Mouse (Mus musculus) embryonic facial prominence, embryonic 12.5 days (tissue): ENCODE measurements around the gene Numb. TPM values are rescaled to one million over a fixed set of nuclear protein-coding genes. Genes with fewer than 3 reads are reported as not detected.

ENCODE experiments used
- ATAC-seq: fragments of 200-750 bp; cut with Nextera tagmentation; 2 replicates; pipeline ENCODE4 v1.8.0; 2017; ENCODE audit not compliant: insufficient number of reproducible peaks, insufficient read depth, low FRiP score, low TSS enrichment
- H3K27ac ChIP-seq: fragments of 300-500 bp; sonication (generic); 2 replicates; pipeline ENCODE4 v1.5.1; 2016; ENCODE audit warnings: mild to moderate bottlenecking
- H3K27me3 ChIP-seq: fragments of 300-500 bp; sonication (generic); 2 replicates; pipeline ENCODE4 v1.6.1; 2016; ENCODE audit warnings: mild to moderate bottlenecking, moderate library complexity
- H3K36me3 ChIP-seq: fragments of 300-500 bp; sonication (generic); 2 replicates; pipeline ENCODE4 v1.6.1; 2016; ENCODE audit warnings: mild to moderate bottlenecking
- H3K4me1 ChIP-seq: fragments of 300-500 bp; sonication (generic); 2 replicates; pipeline ENCODE4 v1.6.1; 2016
- H3K4me2 ChIP-seq: fragments of 300-500 bp; sonication (generic); replicated peaks from 2 replicates; pipeline ENCODE4 v1.6.1; 2016; ENCODE audit warnings: mild to moderate bottlenecking, moderate library complexity
- H3K4me3 ChIP-seq: fragments of 300-500 bp; sonication (generic); 2 replicates; pipeline ENCODE4 v1.5.1; 2016; ENCODE audit warnings: mild to moderate bottlenecking
- H3K9ac ChIP-seq: fragments of 300-500 bp; sonication (generic); 2 replicates; pipeline ENCODE4 v1.6.1; 2016; ENCODE audit warnings: mild to moderate bottlenecking, moderate library complexity
- H3K9me3 ChIP-seq: fragments of 300-500 bp; sonication (generic); 2 replicates; pipeline ENCODE4 v1.6.1; 2016; ENCODE audit warnings: mild to moderate bottlenecking, moderate library complexity
- WGBS: fragments of 180-500 bp; shearing (Covaris S2); methylation state at CpG from one replicate; pipeline ENCODE4 v1.1.7; 2016; 5-methylcytosine and 5-hydroxymethylcytosine counted together
- polyA plus RNA-seq: library from polyadenylated mRNA; unstranded; fragments of >200 nt; fragmentation: Nextera tagmentation; extraction: Ambion mirVana; gene quantifications from 2 replicates; pipeline ENCODE4 v1.2.1, GENCODE M21; 2016

Gene Numb
- polyA plus RNA-seq, 1 experiment from 2014 or later = 40.2 TPM

GRCm38 (mm10) chr12:83880913-83881312, 40.8 kb downstream of the Numb start:
- Histone ChIP-seq H3K4me2 (no peak overlapping the region), H3K36me3 (no peaks in the 10 kb centered on the region), H3K9me3 (no peaks in the 10 kb centered on the region), H3K27me3 (no peaks in the 10 kb centered on the region), H3K27ac (no peak overlapping the region), H3K4me1 (no peaks in the 10 kb centered on the region), H3K4me3 (no peak overlapping the region), H3K9ac (no peak overlapping the region)
- 59% methylated on average over 2 of the region's 2 CpGs for WGBS
- no peak for ATAC-seq

GRCm38 (mm10) chr12:83875097-83875496, 46.6 kb downstream of the Numb start:
- ATAC-seq = no peak

GRCm38 (mm10) chr12:83874597-83874996, 47.1 kb downstream of the Numb start:
- Histone ChIP-seq H3K9ac (no peak overlapping the region), H3K4me3 (no peak overlapping the region), H3K27me3 (no peaks in the 10 kb centered on the region), H3K9me3 (no peaks in the 10 kb centered on the region), H3K27ac (no peak overlapping the region), H3K4me1 (no peaks in the 10 kb centered on the region), H3K36me3 (peaks cover 12% of the 10 kb centered on the region), H3K4me2 (no peak overlapping the region)
- ATAC-seq = no peak
- 93% methylated on average over 4 of the region's 4 CpGs for WGBS

More at GRCm38 (mm10) chr12:83875097-83875496, 46.6 kb downstream of the Numb start:
- Histone ChIP-seq H3K36me3 (peaks cover 12% of the 10 kb centered on the region), H3K4me3 (no peak overlapping the region), H3K4me1 (no peaks in the 10 kb centered on the region), H3K27ac (no peak overlapping the region), H3K27me3 (no peaks in the 10 kb centered on the region), H3K9ac (no peak overlapping the region), H3K9me3 (no peaks in the 10 kb centered on the region), H3K4me2 (no peak overlapping the region)
- 94% methylated on average over 2 of the region's 2 CpGs for WGBS

- H3K27ac ChIP-seq = no peak overlapping the region
- no peak overlapping the region for H3K4me2 ChIP-seq
- WGBS = 90% methylated on average over 1 of the region's 1 CpGs
- H3K4me3 ChIP-seq = no peak overlapping the region
- H3K9me3 ChIP-seq = no peaks in the 10 kb centered on the region
- ATAC-seq = no peak
- H3K4me1 ChIP-seq = peaks cover 6% of the 10 kb centered on the region; the same call in 1 of the 2 replicates
- no peaks in the 10 kb centered on the region for H3K27me3 ChIP-seq
- H3K36me3 ChIP-seq = peaks cover 1% of the 10 kb centered on the region; the same call in 1 of the 2 replicates
- H3K9ac ChIP-seq = no peak overlapping the region
Observed at GRCm38 (mm10) chr12:83864501-83864900, 57.2 kb downstream of the Numb start.

DNA sequence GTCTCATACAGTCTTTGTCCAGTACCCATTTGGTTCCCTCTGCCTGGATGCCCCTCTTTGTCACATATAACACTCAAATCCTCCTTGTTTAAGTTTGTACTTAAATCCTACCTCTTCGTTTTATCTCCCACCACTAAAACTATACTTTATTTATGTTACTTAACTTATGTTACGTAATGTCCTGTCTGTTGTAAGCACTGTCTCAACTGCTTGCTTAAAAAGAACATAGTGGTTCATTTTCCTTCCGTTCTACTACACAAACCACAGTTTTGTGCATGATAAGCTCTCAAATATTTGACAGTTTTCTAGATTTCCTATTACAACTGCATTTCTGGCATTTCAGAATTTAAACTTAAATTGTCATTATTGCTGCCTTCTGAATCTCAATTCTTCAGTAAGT, 59.9 kb downstream of the Numb start:
- Histone ChIP-seq H3K27ac (no peak overlapping the region), H3K9ac (no peak overlapping the region), H3K4me1 (peaks cover 6% of the 10 kb centered on the region; the same call in 1 of the 2 replicates), H3K4me2 (no peak overlapping the region), H3K36me3 (peaks cover 6% of the 10 kb centered on the region; the same call in 1 of the 2 replicates), H3K9me3 (no peaks in the 10 kb centered on the region), H3K27me3 (no peaks in the 10 kb centered on the region), H3K4me3 (no peak overlapping the region)
- no peak for ATAC-seq
- 91% methylated on average over 3 of the region's 3 CpGs for WGBS

DNA sequence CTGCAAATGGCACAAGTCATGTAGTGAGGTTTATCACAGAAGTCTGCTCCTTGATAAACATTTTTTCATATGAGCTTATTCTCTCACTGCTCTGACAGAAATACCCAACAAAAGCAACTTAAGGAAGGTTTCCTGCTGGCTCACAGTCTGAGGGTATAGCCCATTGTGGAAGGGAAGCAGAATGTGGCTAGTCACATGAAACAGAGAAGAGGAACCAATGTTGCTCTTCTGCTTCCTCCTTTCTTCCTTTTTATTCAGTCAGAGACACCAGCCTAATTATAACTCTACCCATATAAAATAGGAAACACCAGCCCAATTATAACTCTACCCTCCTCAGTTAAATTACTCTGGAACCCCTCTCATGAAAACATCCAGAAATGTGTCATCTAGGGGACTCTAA, 61.0 kb downstream of the Numb start:
- Histone ChIP-seq H3K27ac (no peak overlapping the region), H3K4me3 (no peak overlapping the region), H3K4me1 (peaks cover 6% of the 10 kb centered on the region; the same call in 1 of the 2 replicates), H3K36me3 (peaks cover 6% of the 10 kb centered on the region; the same call in 1 of the 2 replicates), H3K9ac (no peak overlapping the region), H3K9me3 (no peaks in the 10 kb centered on the region), H3K4me2 (no peak overlapping the region), H3K27me3 (no peaks in the 10 kb centered on the region)
- no peak for ATAC-seq

- ATAC-seq = no peak
- Histone ChIP-seq H3K9me3 (no peaks in the 10 kb centered on the region), H3K4me3 (no peak overlapping the region), H3K9ac (no peak overlapping the region), H3K4me1 (peaks cover 3% of the 10 kb centered on the region; the same call in 1 of the 2 replicates), H3K27me3 (no peaks in the 10 kb centered on the region), H3K4me2 (no peak overlapping the region), H3K27ac (no peak overlapping the region), H3K36me3 (peaks cover 6% of the 10 kb centered on the region; the same call in 1 of the 2 replicates)
- WGBS = 84% methylated on average over 2 of the region's 2 CpGs
Observed at GRCm38 (mm10) chr12:83858052-83858451, 63.7 kb downstream of the Numb start.

GRCm38 (mm10) chr12:83855211-83855610, 66.5 kb downstream of the Numb start:
- Histone ChIP-seq H3K36me3 (peaks cover 6% of the 10 kb centered on the region; the same call in 1 of the 2 replicates), H3K4me2 (no peak overlapping the region), H3K4me1 (no peaks in the 10 kb centered on the region), H3K27ac (no peak overlapping the region), H3K9me3 (no peaks in the 10 kb centered on the region), H3K9ac (no peak overlapping the region), H3K27me3 (no peaks in the 10 kb centered on the region), H3K4me3 (no peak overlapping the region)
- ATAC-seq = no peak
- 94% methylated on average over 1 of the region's 1 CpGs for WGBS

DNA sequence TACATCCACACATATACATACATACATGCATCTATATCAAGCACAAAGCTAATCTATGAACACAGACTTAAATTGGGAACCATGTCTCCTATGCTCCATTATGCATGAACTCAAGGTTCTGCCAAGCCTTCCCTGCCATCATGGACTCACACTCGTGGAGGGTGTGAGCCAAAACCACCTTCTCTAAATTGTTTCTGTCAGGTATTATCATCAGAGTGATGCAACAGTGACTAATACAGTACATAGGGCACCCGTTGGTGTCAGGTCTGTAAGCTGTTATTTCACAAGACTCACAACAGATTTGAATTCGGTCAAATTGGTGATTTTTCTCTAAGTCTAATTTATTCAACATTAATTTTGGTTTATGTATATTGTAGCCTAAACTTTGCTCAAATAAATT, 67.5 kb downstream of the Numb start:
- H3K27ac ChIP-seq = no peak overlapping the region
- H3K27me3 ChIP-seq = no peaks in the 10 kb centered on the region
- WGBS = 83% methylated on average over 3 of the region's 3 CpGs
- no peaks in the 10 kb centered on the region for H3K9me3 ChIP-seq
- no peak overlapping the region for H3K9ac ChIP-seq
- H3K36me3 ChIP-seq = peaks cover 3% of the 10 kb centered on the region; the same call in 1 of the 2 replicates
- no peak overlapping the region for H3K4me3 ChIP-seq
- no peaks in the 10 kb centered on the region for H3K4me1 ChIP-seq
- H3K4me2 ChIP-seq = no peak overlapping the region
- ATAC-seq = no peak

GRCm38 (mm10) chr12:83852512-83853213, 69.1 kb downstream of the Numb start:
- Histone ChIP-seq H3K9ac (no peak overlapping the region), H3K4me2 (no peak overlapping the region), H3K9me3 (no peaks in the 10 kb centered on the region), H3K4me1 (no peaks in the 10 kb centered on the region), H3K4me3 (no peak overlapping the region), H3K36me3 (no peaks in the 10 kb centered on the region; the same call in 1 of the 2 replicates), H3K27me3 (no peaks in the 10 kb centered on the region), H3K27ac (no peak overlapping the region)
- 88% methylated on average over 5 of the region's 5 CpGs for WGBS
- ATAC-seq = no peak

GRCm38 (mm10) chr12:83850334-83850733, 71.4 kb downstream of the Numb start:
- H3K4me1 ChIP-seq = no peaks in the 10 kb centered on the region
- H3K4me3 ChIP-seq = no peak overlapping the region
- H3K9me3 ChIP-seq = no peaks in the 10 kb centered on the region
- no peaks in the 10 kb centered on the region for H3K27me3 ChIP-seq
- no peak for ATAC-seq
- 84% methylated on average over 4 of the region's 4 CpGs for WGBS
- H3K4me2 ChIP-seq = no peak overlapping the region
- H3K36me3 ChIP-seq = no peaks in the 10 kb centered on the region; the same call in 1 of the 2 replicates
- H3K27ac ChIP-seq = no peak overlapping the region
- no peak overlapping the region for H3K9ac ChIP-seq

DNA sequence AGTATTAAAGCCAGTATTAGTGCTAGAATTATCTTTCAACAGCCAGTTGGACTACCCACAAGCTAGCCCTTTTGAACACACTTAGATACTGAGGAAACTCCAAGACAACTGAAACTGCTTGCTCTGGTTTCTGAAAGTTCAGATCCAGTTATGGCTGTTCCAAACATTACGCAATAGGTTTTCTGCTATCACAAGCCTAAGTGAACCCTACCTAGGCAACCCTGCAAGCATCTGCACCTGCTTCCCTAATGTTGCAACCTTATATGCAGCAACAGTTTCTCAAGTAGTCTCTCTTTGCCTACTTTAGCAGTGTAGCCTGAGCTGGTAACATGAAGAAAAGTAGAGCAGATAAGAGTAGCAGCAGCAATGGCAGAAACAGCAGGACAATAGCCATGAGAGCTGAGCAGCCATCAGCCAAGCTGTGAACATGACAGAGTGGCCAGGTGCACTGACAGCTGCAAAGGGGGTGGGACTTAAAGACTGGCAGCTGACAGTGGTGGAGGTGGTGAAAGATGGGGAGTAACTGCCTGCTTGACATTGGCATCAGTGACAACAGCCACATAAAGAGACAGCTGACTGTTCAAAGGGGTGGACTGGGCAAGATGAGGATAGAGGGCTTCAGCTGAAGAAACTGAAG, 73.0 kb downstream of the Numb start:
- no peak overlapping the region for H3K9ac ChIP-seq
- ATAC-seq = no peak
- no peaks in the 10 kb centered on the region for H3K4me1 ChIP-seq
- no peaks in the 10 kb centered on the region for H3K9me3 ChIP-seq
- no peaks in the 10 kb centered on the region for H3K36me3 ChIP-seq
- no peak overlapping the region for H3K4me2 ChIP-seq
- no peak overlapping the region for H3K27ac ChIP-seq
- no peak overlapping the region for H3K4me3 ChIP-seq
- WGBS = 100% methylated on average over 1 of the region's 1 CpGs
- H3K27me3 ChIP-seq = no peaks in the 10 kb centered on the region
